Mouse (Mus musculus) lung, postnatal 0 days (tissue): Measurements from ENCODE around the gene March1.

Experiments used
- CTCF ChIP-seq: IDR thresholded peaks from 2 replicates; pipeline ENCODE4 v1.5.1; 2016; ENCODE audit warnings: antibody characterized with exemption, mild to moderate bottlenecking
- EP300 ChIP-seq: IDR thresholded peaks from 2 replicates; pipeline ENCODE4 v1.6.1; 2016; ENCODE audit warnings: antibody characterized with exemption, mild to moderate bottlenecking, control low read depth

GRCm38 (mm10) chr8:66383694-66384373 is 766.1 kb downstream of the March1 start:
- TF ChIP-seq CTCF (no peak), EP300 (no peak)
